Mouse (Mus musculus) G1E-ER4 (cell line): ENCODE measurements around the gene Brdt. TPM values are rescaled to one million over a fixed set of nuclear protein-coding genes. Genes with fewer than 3 reads are reported as not detected.

ENCODE experiments used
- GATA1 ChIP-seq: IDR thresholded peaks from one replicate; pipeline ENCODE4 v1.8.0; 2012; ENCODE audit warnings: low read length, inconsistent platforms
- polyA plus RNA-seq: library from polyadenylated mRNA; stranded (reverse); fragments of >175 nt; gene quantifications from 2 replicates; pipeline ENCODE4 v1.2.3, GENCODE M21; 2012

Brdt gene
- polyA plus RNA-seq, 1 experiment = 0.03 TPM

GRCm38 (mm10) chr5:107303350-107303861, 27.6 kb upstream of the Brdt start:
- no peak for TF ChIP-seq GATA1

DNA sequence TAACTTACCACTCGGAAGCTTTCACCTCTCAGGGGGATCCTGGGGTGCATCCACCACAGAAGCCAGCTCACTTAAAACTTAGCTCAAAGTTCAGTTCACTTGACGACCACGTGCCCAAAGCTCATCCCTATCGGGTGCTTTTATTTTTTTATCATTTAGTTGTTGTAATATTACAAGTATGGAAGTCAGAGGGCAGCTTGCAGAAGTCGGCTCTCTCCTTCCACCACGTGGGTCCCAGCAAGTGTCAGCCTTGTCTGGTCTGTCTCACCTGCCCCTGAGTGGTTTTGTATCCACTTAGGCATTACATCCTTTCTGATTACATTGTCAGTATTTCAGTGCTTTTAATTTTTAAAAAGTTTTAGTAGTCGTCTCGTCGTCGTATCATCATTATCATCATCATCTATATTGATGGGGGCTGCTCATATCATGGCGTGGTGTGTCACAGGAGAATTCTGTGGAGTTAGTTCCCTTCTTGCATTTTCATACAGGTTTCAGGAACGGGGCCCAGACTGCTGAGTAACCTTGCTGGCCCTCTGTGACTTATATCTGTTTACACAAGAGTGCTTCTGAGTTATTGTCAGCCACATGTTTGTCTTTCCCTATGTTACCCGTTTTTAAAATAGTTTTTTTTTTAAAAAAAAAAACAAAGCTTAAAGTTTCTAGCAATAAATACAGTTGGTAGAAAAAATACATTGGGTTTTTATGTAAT, 26.7 kb upstream of the Brdt start:
- TF ChIP-seq GATA1 = no peak

GRCm38 (mm10) chr5:107307432-107307831, 23.5 kb upstream of the Brdt start:
- TF ChIP-seq GATA1 = no peak

- no peak for TF ChIP-seq GATA1
Measured at GRCm38 (mm10) chr5:107317141-107317540, 13.8 kb upstream of the Brdt start.

DNA sequence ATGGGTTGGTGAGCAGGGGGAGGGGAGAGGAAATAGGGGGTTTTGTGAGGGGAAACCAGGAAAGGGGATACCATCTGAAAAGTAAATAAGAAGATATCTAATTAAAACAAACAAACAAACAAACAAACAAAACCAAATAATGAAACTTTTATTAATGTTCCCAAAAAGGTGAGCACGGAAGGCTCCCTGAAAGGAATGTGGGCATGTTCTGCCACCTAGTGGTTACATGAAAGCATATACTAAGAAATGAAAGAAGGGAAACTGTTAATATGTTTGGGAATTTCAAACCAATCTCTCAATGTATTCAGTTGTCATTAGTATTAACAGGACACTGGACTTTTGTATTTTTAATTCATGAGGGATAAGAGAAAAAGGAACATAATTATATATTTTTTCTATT, 10.3 kb upstream of the Brdt start:
- no peak for TF ChIP-seq GATA1

DNA sequence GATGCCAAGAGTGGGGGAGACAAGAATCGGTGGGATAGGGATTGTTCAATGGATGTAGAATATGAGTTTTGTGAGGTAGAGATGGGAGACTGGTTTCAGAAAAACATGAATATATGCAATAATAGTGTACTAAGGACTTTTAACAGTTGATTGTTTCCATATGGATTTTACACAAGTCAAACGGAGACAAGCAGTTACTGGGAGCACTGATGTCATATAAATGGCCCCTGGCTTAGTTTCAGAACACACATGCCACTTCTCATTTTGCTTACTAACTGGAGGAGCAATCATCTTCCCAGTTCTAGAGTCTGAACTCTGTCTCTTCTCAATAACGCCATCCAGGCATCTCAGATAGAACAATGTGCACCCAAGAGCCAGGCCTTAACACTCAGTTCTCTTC, 9.4 kb downstream of the Brdt start:
- no peak for TF ChIP-seq GATA1

GRCm38 (mm10) chr5:107342891-107343290, 11.9 kb downstream of the Brdt start:
- TF ChIP-seq GATA1 = no peak

GRCm38 (mm10) chr5:107346214-107346613, 15.3 kb downstream of the Brdt start:
- TF ChIP-seq GATA1 = no peak

DNA sequence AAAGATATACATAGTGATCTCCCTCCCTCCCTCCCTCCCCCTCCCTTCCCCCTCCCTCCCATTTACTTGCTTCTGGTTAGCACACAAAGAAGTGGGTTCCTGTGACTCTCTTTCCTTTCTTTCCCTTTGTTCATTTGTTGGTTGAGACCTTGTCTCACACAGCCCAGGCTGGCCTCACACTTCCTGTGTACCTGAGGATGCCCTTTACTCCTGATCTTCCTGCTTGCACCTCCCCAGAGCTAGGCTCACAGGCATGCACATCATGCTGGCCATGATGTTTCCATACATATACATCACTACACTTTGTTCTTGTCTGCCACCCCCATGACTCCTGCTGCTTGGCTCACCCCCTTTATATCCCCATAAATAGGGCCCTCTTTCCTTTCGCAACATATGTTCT, 21.6 kb downstream of the Brdt start:
- no peak for TF ChIP-seq GATA1

DNA sequence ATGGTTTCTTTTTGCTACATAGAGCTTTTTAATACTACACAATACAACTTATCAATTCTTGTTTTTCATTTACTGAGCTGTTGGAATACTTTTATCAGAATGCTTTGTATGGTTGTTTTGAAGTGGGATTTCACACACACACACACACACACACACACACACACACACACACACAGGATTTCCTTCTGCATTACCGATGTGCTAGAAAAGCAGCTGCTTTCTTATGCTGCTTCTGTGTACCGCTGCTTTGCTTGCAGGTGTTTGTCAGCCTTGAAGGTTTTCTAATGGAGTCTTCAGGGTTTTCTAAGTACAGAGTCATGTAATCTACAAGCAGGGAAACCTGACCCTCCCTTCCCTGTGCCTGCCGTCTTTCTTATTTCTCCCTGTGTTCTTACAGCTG, 23.0 kb downstream of the Brdt start:
- TF ChIP-seq GATA1 = no peak

DNA sequence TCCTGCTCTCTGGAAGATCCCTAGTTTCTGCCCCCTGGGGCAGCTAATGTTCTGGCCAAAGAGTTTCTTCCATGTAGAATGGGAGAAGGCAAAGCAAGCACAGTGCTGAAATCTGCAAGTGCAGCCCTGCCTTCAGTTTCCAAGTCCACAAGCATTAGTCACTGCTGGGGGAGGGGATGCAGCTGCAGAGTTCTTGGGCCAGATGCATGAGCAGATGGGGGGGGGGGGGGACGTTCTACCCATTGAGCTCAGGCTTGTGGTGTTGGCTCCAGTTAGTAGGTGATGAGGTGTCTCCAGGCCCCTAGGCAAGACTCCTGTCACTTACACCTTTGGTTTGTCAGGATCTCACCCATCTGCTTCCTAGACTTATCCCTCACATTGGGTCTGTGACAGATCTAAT, 24.8 kb downstream of the Brdt start:
- no peak for TF ChIP-seq GATA1

- TF ChIP-seq GATA1 = no peak
Measured at GRCm38 (mm10) chr5:107357723-107358122, 26.8 kb downstream of the Brdt start.

DNA sequence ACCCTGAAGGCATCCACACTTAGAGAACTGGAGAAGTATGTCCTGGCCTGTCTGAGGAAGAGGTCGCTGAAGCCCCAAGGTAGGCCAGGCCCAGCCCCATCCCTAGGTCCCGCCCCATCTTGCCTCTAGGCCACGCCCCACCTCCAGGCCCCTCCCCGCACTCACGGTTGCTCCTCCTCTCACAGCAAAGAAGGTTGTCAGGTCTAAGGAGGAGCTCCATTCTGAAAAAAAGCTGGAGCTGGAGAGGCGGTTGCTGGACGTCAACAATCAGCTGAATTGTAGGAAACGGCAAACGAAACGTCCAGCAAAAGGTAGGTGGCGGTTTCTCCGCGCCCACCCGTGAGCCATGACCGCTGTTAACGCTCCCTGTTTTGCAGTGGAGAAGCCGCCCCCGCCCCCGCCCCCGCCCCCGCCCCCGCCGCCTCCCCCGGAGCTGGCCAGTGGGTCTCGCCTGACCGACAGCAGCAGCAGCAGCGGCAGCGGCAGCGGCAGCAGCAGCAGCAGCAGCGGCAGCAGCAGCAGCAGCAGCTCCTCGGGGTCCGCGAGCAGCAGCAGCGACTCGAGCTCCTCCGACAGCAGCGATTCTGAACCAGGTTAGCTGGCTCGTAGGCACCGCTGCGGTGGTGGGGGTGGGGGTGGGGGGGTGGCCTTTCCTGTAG, 28.6 kb downstream of the Brdt start:
- no peak for TF ChIP-seq GATA1

GRCm38 (mm10) chr5:107360054-107360730, 29.2 kb downstream of the Brdt start:
- TF ChIP-seq GATA1 = no peak

- no peak for TF ChIP-seq GATA1
Measured at GRCm38 (mm10) chr5:107370040-107370439, 39.1 kb downstream of the Brdt start.

DNA sequence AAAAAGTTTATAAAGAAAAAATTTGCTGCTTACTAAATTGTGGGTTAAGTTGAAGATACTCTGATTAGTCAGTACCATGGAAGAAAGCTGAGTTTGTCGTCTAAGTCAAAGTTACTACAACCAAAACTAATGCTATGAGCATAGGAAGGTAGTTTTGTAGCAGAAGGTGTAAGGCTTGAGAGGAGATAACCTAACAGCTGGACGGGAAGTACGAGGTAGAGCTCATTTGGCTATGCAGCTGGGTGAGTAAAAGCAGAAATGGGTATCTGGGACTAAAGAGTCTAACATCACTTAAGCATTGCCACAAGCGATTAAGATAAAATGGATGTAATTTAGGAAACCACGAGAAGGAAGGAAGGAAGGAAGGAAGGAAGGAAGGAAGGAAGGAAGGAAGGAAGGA, 40.4 kb downstream of the Brdt start:
- TF ChIP-seq GATA1 = no peak
